In genomic region chr14:59389532-59389931, GRCm38 (mm10) we compare ENCODE assay signal across 13 mouse cellular contexts. TPM values are rescaled to one million over a fixed set of nuclear protein-coding genes. Genes with fewer than 3 reads are reported as not detected.
"Had no signal": no experiment of that assay in that cellular context is flagged by ENCODE, and none has a peak within 500 bp of the region (broad histone marks: within the 10 kb centered on the region; RNA-seq: fewer than 3 reads in every experiment).

No protein-coding gene starts in this region.

- ATAC-seq: midbrain, embryonic 13.5 days; midbrain, embryonic 15.5 days had no signal

- H3K4me2 ChIP-seq: lung, embryonic 15.5 days; midbrain, embryonic 11.5 days; midbrain, embryonic 13.5 days; midbrain, embryonic 15.5 days; neural tube, embryonic 12.5 days had no signal

- H3K27ac ChIP-seq: lung, embryonic 15.5 days; macrophage; midbrain, embryonic 13.5 days; midbrain, embryonic 15.5 days; neural tube, embryonic 12.5 days had no signal

- H3K4me1 ChIP-seq: lung, embryonic 15.5 days; midbrain, embryonic 13.5 days; midbrain, embryonic 15.5 days; neural tube, embryonic 12.5 days had no signal

- H3K9me3 ChIP-seq: lung, embryonic 15.5 days; megakaryocyte, embryonic 14.5 days; midbrain, embryonic 13.5 days; midbrain, embryonic 15.5 days; neural tube, embryonic 12.5 days had no signal

- DNase-seq: lung, adult 2 months; thymus, adult 18-20 months; thymus, postnatal 14 days; thymus, postnatal 36 days had no signal

- H3K36me3 ChIP-seq: lung, embryonic 15.5 days; midbrain, embryonic 13.5 days; midbrain, embryonic 15.5 days; neural tube, embryonic 12.5 days had no signal

- H3K4me3 ChIP-seq: lung, embryonic 15.5 days; megakaryocyte, embryonic 14.5 days; midbrain, embryonic 13.5 days; midbrain, embryonic 15.5 days; neural tube, embryonic 12.5 days had no signal

- H3K9ac ChIP-seq: lung, embryonic 15.5 days; midbrain, embryonic 13.5 days; midbrain, embryonic 15.5 days; neural tube, embryonic 12.5 days had no signal

- H3K27me3 ChIP-seq: lung, embryonic 15.5 days; megakaryocyte, embryonic 14.5 days; midbrain, embryonic 13.5 days; midbrain, embryonic 15.5 days; neural tube, embryonic 12.5 days had no signal

RNA-seq across cellular contexts. Expression of gene Phf11c, which starts 5.6 kb away (rescaled TPM):
- total RNA-seq: midbrain, postnatal 0 days had no signal

RNA-seq across cellular contexts. Expression of gene Phf11b, which starts 48.4 kb away (rescaled TPM):
- polyA plus RNA-seq: midbrain, embryonic 15.5 days; neural tube, embryonic 14.5 days had no signal
